Mouse (Mus musculus) heart, adult 2 months (tissue): Measurements from ENCODE around the gene Bst1.

Experiments used
- CTCF ChIP-seq: fragments of 200-600 bp; IDR thresholded peaks from 2 replicates; pipeline ENCODE4 v1.8.1; 2022; ENCODE audit warnings: antibody characterized with exemption, mild to moderate bottlenecking, moderate library complexity
- EP300 ChIP-seq: fragments of 200-500 bp; IDR thresholded peaks from 2 replicates; pipeline ENCODE4 v1.6.1; 2011; ENCODE audit warnings: low read depth, low read length, control low read depth; ENCODE audit not compliant: insufficient read depth
- POLR2A ChIP-seq: fragments of 200-500 bp; IDR thresholded peaks from 2 replicates; pipeline ENCODE4 v1.6.1; 2011; ENCODE audit warnings: mild to moderate bottlenecking, low read depth, low read length, control low read depth; ENCODE audit not compliant: insufficient read depth

DNA sequence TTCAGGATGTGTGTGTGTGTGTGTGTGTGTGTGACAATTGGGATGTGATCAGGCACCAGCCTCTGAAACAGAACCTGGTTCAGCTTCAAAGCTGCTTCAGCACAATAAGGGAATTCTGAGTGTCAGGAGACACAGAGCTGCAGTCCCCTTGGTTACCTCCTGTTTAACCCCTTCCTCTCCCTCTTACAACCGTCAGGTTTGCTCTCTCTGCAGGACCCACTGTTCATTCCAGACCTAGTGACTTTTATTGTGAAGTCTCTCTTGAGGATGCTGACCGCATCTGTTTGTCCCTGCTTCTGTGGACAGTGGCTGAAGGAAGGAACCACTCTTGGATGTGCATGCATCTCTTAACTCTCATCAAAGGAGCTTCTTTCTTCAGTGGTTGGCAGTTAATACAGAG lies 27.5 kb downstream of the Bst1 start:
- TF ChIP-seq CTCF (no peak), POLR2A (no peak), EP300 (no peak)
